Mouse (Mus musculus) T-helper 1 cell (primary cell): Measurements from ENCODE around the gene Cldn7.

Experiments
- in situ Hi-C: fragments of 300-600 bp; cut with MboI, MseI; formaldehyde crosslinking; loops from one replicate; pipeline ENCODE4 v1.15.1; 2025; ENCODE audit warnings: high pct_unique_total_duplicates

Gene Cldn7

DNA sequence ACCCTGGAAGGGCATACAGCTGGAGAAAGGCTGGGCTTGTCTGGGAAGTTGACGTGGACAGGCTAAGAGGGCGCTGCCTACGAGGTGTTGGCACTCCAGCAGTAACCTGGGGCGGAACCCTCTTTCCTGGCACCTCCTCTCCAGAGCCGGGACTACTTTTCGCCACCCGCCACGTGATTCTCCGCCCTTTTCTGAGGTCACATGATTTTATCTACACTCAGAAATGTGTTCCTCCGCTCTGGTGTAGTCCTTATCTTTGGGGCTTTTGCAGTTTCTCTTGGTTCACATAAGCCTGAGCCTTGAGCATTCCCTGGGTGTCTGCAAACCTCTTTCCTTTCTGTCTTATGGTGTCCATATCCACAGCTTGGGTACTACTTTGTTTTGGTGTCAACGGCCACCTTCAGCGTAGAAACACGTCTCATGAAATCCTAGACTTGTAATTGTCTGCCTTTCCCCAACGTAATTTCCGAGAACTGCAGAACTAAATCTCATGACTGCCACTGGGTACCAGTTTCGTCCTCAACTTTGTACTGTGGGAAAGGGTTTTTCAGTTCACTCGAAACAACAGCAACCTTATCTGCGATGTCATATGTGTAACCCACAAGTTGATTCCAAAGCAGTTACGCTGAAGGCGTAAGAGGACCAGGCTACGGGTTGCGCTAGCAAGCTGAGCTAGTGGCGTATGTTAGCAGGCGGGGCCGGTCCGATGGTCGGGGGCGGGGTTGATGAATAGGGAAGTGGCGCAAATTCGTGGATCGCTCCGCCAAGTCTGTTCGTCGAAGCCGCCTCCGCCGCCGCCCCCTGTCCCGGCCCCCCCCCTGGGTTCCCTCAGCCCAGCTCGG, 26.5 kb downstream of the Cldn7 start, which contains the start of gene Gabarap:
Gene Gabarap, plus strand, starts transcription at position 294 of the 842 bp plus-strand sequence.
- in situ Hi-C loops = no loop called here

DNA sequence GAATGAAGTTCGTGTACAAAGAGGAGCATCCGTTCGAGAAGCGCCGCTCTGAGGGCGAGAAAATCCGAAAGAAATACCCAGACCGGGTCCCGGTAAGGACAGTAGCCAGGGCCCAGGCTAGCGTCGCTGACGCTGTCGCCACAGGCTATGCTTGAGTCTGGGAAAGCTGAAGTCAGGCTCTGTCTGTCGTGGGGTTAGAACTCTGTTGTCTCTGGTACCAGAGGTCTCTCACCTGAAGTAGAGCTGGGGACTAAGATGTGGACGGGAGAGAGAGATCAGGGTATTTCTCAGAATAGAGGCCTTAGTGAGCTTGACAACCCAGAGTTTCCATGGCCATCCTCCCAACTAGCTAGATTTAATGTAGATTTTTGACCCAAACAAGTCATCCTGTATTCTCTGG, 27.1 kb downstream of the Cldn7 start:
- in situ Hi-C loops = no loop called here

DNA sequence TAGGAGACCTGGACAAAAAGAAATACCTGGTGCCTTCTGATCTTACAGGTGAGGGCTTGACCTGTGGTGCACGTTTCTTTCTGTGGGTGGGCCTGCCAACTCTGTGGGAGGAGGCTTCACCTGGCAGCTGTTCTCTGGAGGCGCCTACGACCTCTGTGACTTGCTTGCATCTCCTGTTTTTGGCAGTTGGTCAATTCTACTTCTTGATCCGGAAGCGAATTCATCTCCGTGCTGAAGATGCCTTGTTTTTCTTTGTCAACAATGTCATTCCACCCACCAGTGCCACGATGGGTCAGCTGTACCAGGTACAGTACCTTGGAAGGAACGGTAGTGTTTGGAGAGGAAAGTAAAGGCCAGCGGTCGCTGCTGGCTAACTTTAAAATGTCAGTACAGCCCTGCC, 27.8 kb downstream of the Cldn7 start:
- in situ Hi-C loops = no loop called here

GRCm38 (mm10) chr11:69992932-69993331, 28.4 kb downstream of the Cldn7 start:
- in situ Hi-C loops = no loop called here

GRCm38 (mm10) chr11:69994401-69995090, 30.0 kb downstream of the Cldn7 start:
- in situ Hi-C loops = no loop called here

GRCm38 (mm10) chr11:69995391-69995960, 30.9 kb downstream of the Cldn7 start, which contains the start of gene Phf23:
TSS of gene Phf23 (plus strand) at chr11:69995777.
- in situ Hi-C loops = no loop called here

GRCm38 (mm10) chr11:69996161-69997061, 31.8 kb downstream of the Cldn7 start:
- in situ Hi-C loops = no loop called here

- in situ Hi-C loops = no loop called here
Measured at GRCm38 (mm10) chr11:69997070-69997509, 32.5 kb downstream of the Cldn7 start.

- in situ Hi-C loops = no loop called here
Measured at GRCm38 (mm10) chr11:69998567-69999491, 34.2 kb downstream of the Cldn7 start.

- in situ Hi-C loops = no loop called here
Measured at GRCm38 (mm10) chr11:69999666-70000065, 35.1 kb downstream of the Cldn7 start.

- in situ Hi-C loops = no loop called here
Measured at GRCm38 (mm10) chr11:70000396-70000898, 35.9 kb downstream of the Cldn7 start, which contains the start of gene Dvl2. TSS of gene Dvl2 (plus strand) at chr11:70000595.

GRCm38 (mm10) chr11:70001159-70001558, 36.6 kb downstream of the Cldn7 start:
- in situ Hi-C loops = no loop called here

GRCm38 (mm10) chr11:70001865-70002264, 37.3 kb downstream of the Cldn7 start:
- in situ Hi-C loops = no loop called here

- in situ Hi-C loops = no loop called here
Measured at GRCm38 (mm10) chr11:70002471-70002870, 37.9 kb downstream of the Cldn7 start.

GRCm38 (mm10) chr11:70005521-70005920, 40.9 kb downstream of the Cldn7 start:
- in situ Hi-C loops = no loop called here

DNA sequence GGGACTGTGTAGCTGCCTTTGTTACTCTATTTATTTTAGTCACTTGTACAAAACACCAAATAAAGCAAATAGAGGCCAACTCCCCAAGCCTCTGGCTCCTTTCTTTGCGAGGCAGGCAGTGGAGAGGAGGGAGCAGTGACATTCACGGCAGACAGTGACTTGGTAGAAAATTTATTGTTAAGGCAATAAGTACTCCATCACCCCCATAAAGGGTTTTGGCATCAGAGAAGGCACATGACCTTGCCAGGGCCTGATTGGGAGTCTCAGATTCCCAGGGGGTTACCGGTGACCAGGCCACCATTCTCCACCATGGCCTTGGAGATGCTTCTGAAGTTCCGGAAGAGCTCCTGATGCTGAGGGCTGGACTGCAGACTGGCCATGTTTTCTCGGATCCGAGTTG, 45.5 kb downstream of the Cldn7 start:
- in situ Hi-C loops = loop anchor here (10.0 kb wide), 1 partner anchor 595 kb away; the partner anchor contains the start of gene Kdm6b

GRCm38 (mm10) chr11:70010548-70010947, 46.0 kb downstream of the Cldn7 start:
- in situ Hi-C loops = loop anchor here (10.0 kb wide), 1 partner anchor 596 kb away; the partner anchor contains the start of gene Kdm6b

- in situ Hi-C loops = loop anchor here (10.0 kb wide), 1 partner anchor 596 kb away; the partner anchor contains the start of gene Kdm6b
Measured at GRCm38 (mm10) chr11:70010961-70011360, 46.4 kb downstream of the Cldn7 start.

DNA sequence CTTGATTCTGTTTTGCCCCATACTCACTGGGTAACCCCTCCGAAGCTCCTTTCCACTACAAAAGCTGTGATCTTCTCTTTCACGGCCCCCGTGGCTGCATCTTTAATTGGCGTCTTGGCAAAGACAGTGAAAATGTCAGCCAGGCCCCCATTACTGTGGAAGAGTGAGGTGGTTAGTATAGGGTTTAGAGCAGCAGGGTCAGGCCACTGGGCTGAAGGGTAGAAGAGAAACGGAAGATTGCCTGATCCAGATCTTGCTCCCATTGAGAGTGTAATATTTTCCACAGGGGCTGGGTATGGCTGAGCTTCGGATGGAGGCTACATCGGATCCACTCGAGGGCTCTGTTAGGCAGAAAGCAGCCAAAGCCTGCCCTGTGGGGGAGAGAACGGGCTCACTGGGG, 48.4 kb downstream of the Cldn7 start:
- in situ Hi-C loops = loop anchor here (10.0 kb wide), 1 partner anchor 598 kb away; the partner anchor contains the start of gene Kdm6b
